Mouse (Mus musculus) stomach, embryonic 16.5 days (tissue): Measurements from ENCODE around the gene Zyx. TPM values are rescaled to one million over a fixed set of nuclear protein-coding genes. Genes with fewer than 3 reads are reported as not detected.

Experiments used
- ATAC-seq: fragments of 200-750 bp; cut with Nextera tagmentation; 2 replicates; pipeline ENCODE4 v1.8.0; 2017; ENCODE audit warnings: moderate number of reproducible peaks, moderate TSS enrichment; ENCODE audit not compliant: insufficient read depth, low FRiP score
- H3K27ac ChIP-seq: fragments of 300-500 bp; sonication (generic); 2 replicates; pipeline ENCODE4 v1.5.1; 2014; ENCODE audit warnings: low read length
- H3K27me3 ChIP-seq: fragments of 300-500 bp; sonication (generic); 2 replicates; pipeline ENCODE4 v1.6.1; 2014; ENCODE audit warnings: low read length, control low read depth, mixed read lengths; ENCODE audit not compliant: control insufficient read depth, insufficient read depth
- H3K36me3 ChIP-seq: fragments of 300-500 bp; sonication (generic); 2 replicates; pipeline ENCODE4 v1.6.1; 2014; ENCODE audit warnings: low read length; ENCODE audit not compliant: control insufficient read depth, insufficient read depth
- H3K4me1 ChIP-seq: fragments of 300-500 bp; sonication (generic); 2 replicates; pipeline ENCODE4 v1.6.1; 2014; ENCODE audit warnings: low read length, control low read depth, mixed read lengths; ENCODE audit not compliant: control insufficient read depth, insufficient read depth
- H3K4me2 ChIP-seq: fragments of 300-500 bp; sonication (generic); 2 replicates; pipeline ENCODE4 v1.6.1; 2014; ENCODE audit warnings: low read depth, low read length, mixed read lengths
- H3K4me3 ChIP-seq: fragments of 300-500 bp; sonication (generic); replicated peaks from 2 replicates; pipeline ENCODE4 v1.5.1; 2014; ENCODE audit warnings: mild to moderate bottlenecking, low read length
- H3K9ac ChIP-seq: fragments of 300-500 bp; sonication (generic); 2 replicates; pipeline ENCODE4 v1.6.1; 2014; ENCODE audit warnings: low read length
- H3K9me3 ChIP-seq: fragments of 300-500 bp; sonication (generic); replicated peaks from 2 replicates; pipeline ENCODE4 v1.6.1; 2016; ENCODE audit warnings: low read length, control low read depth; ENCODE audit not compliant: control insufficient read depth
- WGBS: fragments of 180-500 bp; shearing (Covaris S2); extraction: QIAGEN DNeasy Blood & Tissue Kit; methylation state at CpG from one replicate; pipeline ENCODE4 v1.1.7; 2014; 5-methylcytosine and 5-hydroxymethylcytosine counted together
- polyA plus RNA-seq: library from polyadenylated mRNA; unstranded; fragments of >200 nt; fragmentation: Nextera tagmentation; extraction: Ambion mirVana; gene quantifications from 2 replicates; pipeline ENCODE4 v1.2.1, GENCODE M21; 2015

The Zyx gene
- polyA plus RNA-seq, 1 experiment from 2014 or later, result 99.0 TPM

GRCm38 (mm10) chr6:42372001-42372400 is 22.6 kb downstream of the Zyx start:
- H3K36me3 ChIP-seq, result no peaks in the 10 kb centered on the region
- H3K9ac ChIP-seq, result peak overlapping the region; percentile 80
- WGBS, result 22% methylated on average over 3 of the region's 3 CpGs
- H3K27ac ChIP-seq, result peak overlapping the region; percentile 53; the same call in 1 of the 2 replicates
- H3K4me2 ChIP-seq, result peak overlapping the region; percentile 91
- H3K27me3 ChIP-seq, result no peaks in the 10 kb centered on the region
- peak; percentile 9; the same call in 1 of the 2 replicates for ATAC-seq
- no peaks in the 10 kb centered on the region for H3K9me3 ChIP-seq
- H3K4me3 ChIP-seq, result peak overlapping the region; percentile 69
- peaks cover 27% of the 10 kb centered on the region for H3K4me1 ChIP-seq

- Histone ChIP-seq H3K4me1 (peaks cover 27% of the 10 kb centered on the region), H3K4me2 (peak overlapping the region; percentile 91), H3K36me3 (no peaks in the 10 kb centered on the region), H3K9ac (peak overlapping the region; percentile 80), H3K4me3 (peak overlapping the region; percentile 69), H3K27me3 (no peaks in the 10 kb centered on the region), H3K27ac (peak overlapping the region; percentile 74; the same call in 1 of the 2 replicates), H3K9me3 (no peaks in the 10 kb centered on the region)
- peak; percentile 7; the same call in 1 of the 2 replicates for ATAC-seq
- 30% methylated on average over 9 of the region's 9 CpGs for WGBS
Measured at GRCm38 (mm10) chr6:42372421-42372815, 23.0 kb downstream of the Zyx start.

- no peaks in the 10 kb centered on the region for H3K27me3 ChIP-seq
- H3K9ac ChIP-seq, result peak within 1 kb of the TSS; percentile 80
- peaks cover 27% of the 10 kb centered on the region for H3K4me1 ChIP-seq
- ATAC-seq, result peak; percentile 81
- H3K4me3 ChIP-seq, result peak within 1 kb of the TSS; percentile 69
- under 1% methylated on average over 36 of the region's 36 CpGs for WGBS
- H3K36me3 ChIP-seq, result no peaks in the 10 kb centered on the region
- H3K9me3 ChIP-seq, result no peaks in the 10 kb centered on the region
- peak within 1 kb of the TSS; percentile 91 for H3K4me2 ChIP-seq
- H3K27ac ChIP-seq, result peak within 1 kb of the TSS; percentile 74; the same call in 1 of the 2 replicates
Measured at GRCm38 (mm10) chr6:42372816-42373547, 23.6 kb downstream of the Zyx start, which contains the start of gene Epha1. Gene Epha1, minus strand, starts transcription at chr6:42373268.

GRCm38 (mm10) chr6:42373669-42374430 is 24.4 kb downstream of the Zyx start:
- Histone ChIP-seq H3K4me2 (peak overlapping the region; percentile 91), H3K4me3 (peak overlapping the region; percentile 69), H3K27me3 (no peaks in the 10 kb centered on the region), H3K27ac (peak overlapping the region; percentile 68; the same call in 1 of the 2 replicates), H3K9ac (peak overlapping the region; percentile 58), H3K4me1 (peaks cover 27% of the 10 kb centered on the region), H3K36me3 (no peaks in the 10 kb centered on the region), H3K9me3 (no peaks in the 10 kb centered on the region)
- ATAC-seq, result peak; percentile 38; the same call in 1 of the 2 replicates
- WGBS, result 36% methylated on average over 7 of the region's 7 CpGs

- H3K9me3 ChIP-seq, result no peaks in the 10 kb centered on the region
- 65% methylated on average over 4 of the region's 4 CpGs for WGBS
- H3K4me2 ChIP-seq, result no peak overlapping the region
- H3K4me1 ChIP-seq, result peaks cover 27% of the 10 kb centered on the region
- no peaks in the 10 kb centered on the region for H3K36me3 ChIP-seq
- no peak overlapping the region for H3K27ac ChIP-seq
- H3K9ac ChIP-seq, result no peak overlapping the region
- no peak for ATAC-seq
- H3K27me3 ChIP-seq, result no peaks in the 10 kb centered on the region
- no peak overlapping the region for H3K4me3 ChIP-seq
Measured at GRCm38 (mm10) chr6:42374701-42375100, 25.3 kb downstream of the Zyx start.

- Histone ChIP-seq H3K9me3 (no peaks in the 10 kb centered on the region), H3K4me1 (peaks cover 27% of the 10 kb centered on the region), H3K27me3 (no peaks in the 10 kb centered on the region), H3K9ac (no peak overlapping the region), H3K27ac (no peak overlapping the region), H3K36me3 (no peaks in the 10 kb centered on the region), H3K4me3 (no peak overlapping the region), H3K4me2 (no peak overlapping the region)
- WGBS, result 76% methylated on average over 2 of the region's 2 CpGs
- ATAC-seq, result no peak
Measured at GRCm38 (mm10) chr6:42375131-42375530, 25.7 kb downstream of the Zyx start.

GRCm38 (mm10) chr6:42376016-42376415 is 26.6 kb downstream of the Zyx start:
- H3K4me2 ChIP-seq, result no peak overlapping the region
- no peak overlapping the region for H3K9ac ChIP-seq
- peak overlapping the region; percentile 31; the same call in 1 of the 2 replicates for H3K27ac ChIP-seq
- H3K27me3 ChIP-seq, result no peaks in the 10 kb centered on the region
- no peak overlapping the region for H3K4me3 ChIP-seq
- 40% methylated on average over 4 of the region's 4 CpGs for WGBS
- H3K9me3 ChIP-seq, result no peaks in the 10 kb centered on the region
- no peak for ATAC-seq
- peaks cover 24% of the 10 kb centered on the region for H3K4me1 ChIP-seq
- no peaks in the 10 kb centered on the region for H3K36me3 ChIP-seq

- Histone ChIP-seq H3K27ac (peak overlapping the region; percentile 31; the same call in 1 of the 2 replicates), H3K36me3 (no peaks in the 10 kb centered on the region), H3K9me3 (no peaks in the 10 kb centered on the region), H3K4me2 (no peak overlapping the region), H3K4me1 (peaks cover 22% of the 10 kb centered on the region), H3K27me3 (no peaks in the 10 kb centered on the region), H3K9ac (no peak overlapping the region), H3K4me3 (no peak overlapping the region)
- 77% methylated on average over 6 of the region's 6 CpGs for WGBS
- no peak for ATAC-seq
Measured at GRCm38 (mm10) chr6:42376504-42377019, 27.1 kb downstream of the Zyx start.

GRCm38 (mm10) chr6:42377280-42377679 is 27.9 kb downstream of the Zyx start:
- Histone ChIP-seq H3K9ac (no peak overlapping the region), H3K27me3 (no peaks in the 10 kb centered on the region), H3K36me3 (no peaks in the 10 kb centered on the region), H3K4me1 (peaks cover 22% of the 10 kb centered on the region), H3K4me2 (no peak overlapping the region), H3K4me3 (no peak overlapping the region), H3K9me3 (no peaks in the 10 kb centered on the region), H3K27ac (no peak overlapping the region)
- no peak for ATAC-seq
- 70% methylated on average over 5 of the region's 5 CpGs for WGBS
